Mouse (Mus musculus) brain, embryonic 18.5 days (tissue): Measurements from ENCODE around the gene Vmn2r73.
"Not testable (repeated sequence)": the region's sequence is repeated elsewhere in the genome, so short reads cannot be mapped to it uniquely, and the experiment has no call there.

ENCODE experiments used
- DNase-seq: peaks from one replicate; pipeline ENCODE4 v3.0.0-alpha.2; 2012; ENCODE audit warnings: low read depth, low spot score

Vmn2r73 gene

GRCm38 (mm10) chr7:85876166-85876565 lies at the start of gene Vmn2r73:
Gene Vmn2r73 (minus strand): TSS chr7:85876266.
- DNase-seq: no peak

GRCm38 (mm10) chr7:85840090-85840948 lies 35.7 kb downstream of the Vmn2r73 start:
- no peak for DNase-seq

GRCm38 (mm10) chr7:85818092-85818491 lies 58.0 kb downstream of the Vmn2r73 start:
- not testable (repeated sequence) for DNase-seq
